Mouse (Mus musculus) small intestine, adult 2 months (tissue): ENCODE results near the gene Vps18.

Source experiments
- CTCF ChIP-seq: fragments of 200-500 bp; IDR thresholded peaks from 2 replicates; pipeline ENCODE4 v1.5.1; 2012; ENCODE audit warnings: low read depth, mild to moderate bottlenecking, control low read depth, inconsistent platforms, low read length, moderate library complexity, mixed read lengths; ENCODE audit not compliant: insufficient replicate concordance, insufficient read length; ENCODE audit errors: extremely low read depth
- POLR2A ChIP-seq: fragments of 200-500 bp; IDR thresholded peaks from 2 replicates; pipeline ENCODE4 v1.6.1; 2012; ENCODE audit warnings: low read depth, mild to moderate bottlenecking, control low read depth, inconsistent platforms, low read length, moderate library complexity

DNA sequence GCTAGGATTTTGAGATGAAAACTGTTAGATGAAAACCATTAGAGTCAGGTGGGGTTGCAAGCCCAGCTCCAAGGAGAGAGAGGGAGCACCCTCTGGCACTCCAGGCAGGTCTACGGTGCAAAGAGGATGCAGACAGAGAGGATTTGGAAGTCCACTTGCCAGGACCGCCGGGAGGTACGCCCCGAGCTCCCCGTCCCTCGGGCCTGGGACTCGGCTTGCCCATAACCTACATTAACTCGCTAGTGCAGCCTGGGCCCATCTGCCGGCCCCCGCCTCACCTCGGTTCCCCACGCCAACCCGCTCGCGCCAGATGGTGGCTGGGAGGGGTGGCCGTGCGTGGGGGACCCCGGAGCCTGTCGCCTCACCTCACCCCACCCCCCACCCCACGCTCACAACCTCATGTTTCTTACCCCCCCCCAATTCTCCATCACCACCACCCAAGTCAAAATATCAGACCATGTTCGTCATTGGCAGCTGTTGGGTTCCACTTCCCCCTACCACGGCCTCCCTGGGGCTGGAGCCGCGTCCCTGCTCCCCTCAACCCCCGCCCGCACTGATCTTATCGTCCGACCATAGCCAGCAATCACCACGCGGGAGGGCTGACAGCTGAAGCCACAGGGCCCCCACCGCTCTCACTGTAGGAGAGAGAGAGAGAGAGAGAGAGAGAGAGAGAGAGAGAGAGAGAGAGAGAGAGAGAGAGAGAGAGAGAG lies 35.5 kb downstream of the Vps18 start:
- TF ChIP-seq CTCF: no peak
- no peak for TF ChIP-seq POLR2A
